Mouse (Mus musculus): ENCODE measurements around the gene C77080.

C77080 gene

DNA sequence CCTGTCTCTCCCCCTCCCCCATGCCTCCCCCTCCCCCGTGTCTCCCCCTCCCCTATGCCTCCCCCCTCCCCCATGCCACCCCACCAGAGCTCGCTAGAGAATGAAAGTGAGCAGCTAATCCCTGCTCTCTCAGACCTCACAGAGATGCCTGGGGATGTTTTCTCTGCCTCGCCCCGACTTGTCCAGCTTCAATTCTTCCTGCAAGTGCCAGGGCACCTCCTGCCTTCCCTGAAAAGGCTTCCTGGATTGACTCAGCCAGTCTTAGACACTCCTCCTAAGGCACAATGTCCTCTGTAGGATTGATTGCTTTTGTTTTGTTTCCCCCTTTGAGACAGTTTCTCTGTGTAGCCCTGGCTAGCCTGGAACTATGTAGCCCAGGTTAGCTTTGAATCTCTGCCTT is at the start of gene C77080:
Gene C77080 (minus strand): TSS at position 209 of the 400 bp plus-strand sequence.
- in situ Hi-C loops (cut with MboI, MseI), result no loop called here

- in situ Hi-C loops (cut with MboI, MseI), result no loop called here
Observed at GRCm38 (mm10) chr4:129307936-129308335, 46.7 kb upstream of the C77080 start.

GRCm38 (mm10) chr4:129304306-129304705 is 43.1 kb upstream of the C77080 start:
- in situ Hi-C loops (cut with MboI, MseI), result no loop called here

- in situ Hi-C loops (cut with MboI, MseI), result no loop called here
Observed at GRCm38 (mm10) chr4:129303816-129304215, 42.6 kb upstream of the C77080 start.

DNA sequence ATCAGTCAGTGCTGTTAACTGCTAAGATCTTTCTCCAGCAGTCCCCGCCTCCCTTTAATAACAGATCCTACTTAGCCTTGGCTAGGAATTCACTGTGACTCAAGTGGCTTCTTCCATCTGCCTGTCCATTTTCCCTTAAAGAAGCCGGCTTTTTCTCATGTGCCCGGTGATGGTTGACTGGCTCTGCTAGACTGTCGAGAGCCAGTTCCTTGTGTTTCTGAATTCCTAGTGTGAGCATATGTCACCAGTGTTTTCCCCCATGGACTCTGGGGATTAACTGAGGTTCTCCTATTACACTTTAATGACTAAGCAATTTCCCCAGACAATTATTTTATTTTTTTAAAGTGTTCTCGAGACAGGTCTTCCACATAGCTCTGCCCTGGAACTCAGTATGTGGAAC is 42.2 kb upstream of the C77080 start:
- in situ Hi-C loops (cut with MboI, MseI), result no loop called here

- in situ Hi-C loops (cut with MboI, MseI), result no loop called here
Observed at GRCm38 (mm10) chr4:129299121-129299520, 37.9 kb upstream of the C77080 start.

GRCm38 (mm10) chr4:129297724-129298123 is 36.5 kb upstream of the C77080 start:
- in situ Hi-C loops (cut with MboI, MseI), result no loop called here

DNA sequence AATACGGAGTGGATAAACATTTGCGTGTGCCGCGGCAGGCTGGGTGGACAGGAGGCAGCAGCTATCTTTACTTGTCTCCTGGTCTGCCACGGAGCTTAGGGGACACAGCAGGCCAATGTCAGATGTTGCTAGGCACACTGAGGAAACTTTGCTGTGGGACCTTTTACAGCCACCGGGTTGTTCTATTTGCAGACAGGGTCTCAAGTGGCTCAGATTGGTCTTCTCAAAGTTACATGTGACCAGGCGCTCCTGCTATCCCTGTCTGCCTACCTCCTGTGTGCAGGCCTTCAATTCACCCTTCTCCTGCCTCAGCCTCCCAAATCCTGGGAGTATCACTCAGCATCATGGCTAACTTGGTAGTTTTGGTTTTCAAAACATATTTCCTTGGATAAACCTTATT is 34.9 kb upstream of the C77080 start:
- in situ Hi-C loops (cut with MboI, MseI), result no loop called here

DNA sequence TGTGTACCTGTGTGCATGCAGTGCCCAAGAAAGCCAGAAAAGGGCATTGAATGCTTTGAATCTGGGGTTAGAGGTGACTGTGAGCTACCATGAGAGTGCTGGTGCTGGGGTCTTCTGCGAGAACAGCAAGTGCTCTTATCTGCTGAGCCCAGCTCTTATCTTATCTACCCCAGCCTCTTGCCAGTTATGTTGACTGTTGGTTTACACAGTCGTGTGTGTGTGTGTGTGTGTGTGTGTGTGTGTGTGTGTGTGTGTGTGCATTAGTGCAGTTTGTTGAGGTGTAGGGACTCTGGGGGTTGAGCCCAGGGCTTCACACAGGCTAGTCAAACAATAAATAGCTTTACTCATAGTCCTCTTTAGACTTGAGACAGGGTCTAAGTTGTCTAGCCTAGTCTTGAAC is 34.0 kb upstream of the C77080 start:
- in situ Hi-C loops (cut with MboI, MseI), result no loop called here

DNA sequence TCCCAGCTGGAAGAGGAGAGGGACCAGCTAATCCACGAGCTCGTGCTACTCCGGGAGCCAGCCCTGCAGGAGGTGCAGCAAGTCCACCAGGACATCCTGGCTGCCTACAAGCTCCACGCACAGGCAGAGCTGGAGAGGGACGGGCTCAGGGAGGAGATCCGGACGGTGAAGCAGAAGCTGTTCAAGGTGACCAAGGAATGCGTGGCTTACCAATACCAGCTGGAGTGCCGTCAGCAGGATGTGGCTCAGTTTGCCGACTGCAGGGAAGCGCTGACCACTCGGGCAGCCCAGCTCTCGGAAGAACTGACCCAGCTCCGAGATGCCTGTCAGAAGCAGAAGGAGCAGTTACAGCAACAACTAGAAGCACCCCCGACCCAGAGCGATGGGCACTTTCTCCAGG is 32.5 kb upstream of the C77080 start:
- in situ Hi-C loops (cut with MboI, MseI), result no loop called here

- in situ Hi-C loops (cut with MboI, MseI), result no loop called here
Observed at GRCm38 (mm10) chr4:129292831-129293230, 31.6 kb upstream of the C77080 start.

DNA sequence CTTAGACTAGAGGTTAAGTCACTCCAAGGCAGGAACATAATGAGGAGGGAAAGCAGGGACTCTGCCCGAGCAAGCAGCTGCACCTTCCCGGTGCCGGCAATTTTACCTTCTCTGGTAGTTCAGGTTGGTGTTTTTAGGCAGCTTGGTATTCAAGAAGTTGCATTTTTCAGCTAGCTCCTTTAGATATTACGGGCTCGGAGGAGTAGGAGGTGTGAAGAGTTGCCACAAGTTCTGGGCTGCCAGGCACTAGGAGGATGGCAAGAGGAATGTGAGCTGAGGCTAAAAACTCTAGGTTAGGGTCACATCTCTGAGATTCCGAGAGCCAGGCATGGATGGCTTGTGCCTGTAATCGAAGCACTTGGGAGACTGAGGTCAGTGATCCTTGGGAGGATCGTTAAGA is 28.5 kb upstream of the C77080 start:
- in situ Hi-C loops (cut with MboI, MseI), result no loop called here

DNA sequence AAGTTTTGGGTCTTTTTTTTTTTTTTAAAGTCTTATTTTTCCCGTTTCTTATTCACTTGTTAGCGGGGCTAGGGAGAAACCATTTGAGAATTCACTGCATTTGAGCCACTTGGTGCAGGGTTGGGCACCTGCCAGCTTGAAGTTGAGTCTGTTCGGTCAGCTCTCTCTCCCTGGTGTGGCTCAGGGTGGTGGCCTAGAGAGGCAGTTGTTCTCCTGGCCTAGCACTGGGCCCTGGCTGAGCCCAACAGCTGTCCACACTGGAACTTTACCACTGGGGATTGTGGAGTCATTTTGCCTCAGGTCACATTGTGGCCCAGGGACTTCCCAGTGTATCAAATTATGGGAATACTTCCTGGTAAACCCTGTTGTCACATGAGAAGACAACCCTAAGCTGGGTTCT is 26.9 kb upstream of the C77080 start:
- in situ Hi-C loops (cut with MboI, MseI), result no loop called here

GRCm38 (mm10) chr4:129287472-129287981 is 26.3 kb upstream of the C77080 start, which contains the start of gene Sync:
Sync (plus strand) TSS chr4:129287617.
- in situ Hi-C loops (cut with MboI, MseI), result no loop called here

DNA sequence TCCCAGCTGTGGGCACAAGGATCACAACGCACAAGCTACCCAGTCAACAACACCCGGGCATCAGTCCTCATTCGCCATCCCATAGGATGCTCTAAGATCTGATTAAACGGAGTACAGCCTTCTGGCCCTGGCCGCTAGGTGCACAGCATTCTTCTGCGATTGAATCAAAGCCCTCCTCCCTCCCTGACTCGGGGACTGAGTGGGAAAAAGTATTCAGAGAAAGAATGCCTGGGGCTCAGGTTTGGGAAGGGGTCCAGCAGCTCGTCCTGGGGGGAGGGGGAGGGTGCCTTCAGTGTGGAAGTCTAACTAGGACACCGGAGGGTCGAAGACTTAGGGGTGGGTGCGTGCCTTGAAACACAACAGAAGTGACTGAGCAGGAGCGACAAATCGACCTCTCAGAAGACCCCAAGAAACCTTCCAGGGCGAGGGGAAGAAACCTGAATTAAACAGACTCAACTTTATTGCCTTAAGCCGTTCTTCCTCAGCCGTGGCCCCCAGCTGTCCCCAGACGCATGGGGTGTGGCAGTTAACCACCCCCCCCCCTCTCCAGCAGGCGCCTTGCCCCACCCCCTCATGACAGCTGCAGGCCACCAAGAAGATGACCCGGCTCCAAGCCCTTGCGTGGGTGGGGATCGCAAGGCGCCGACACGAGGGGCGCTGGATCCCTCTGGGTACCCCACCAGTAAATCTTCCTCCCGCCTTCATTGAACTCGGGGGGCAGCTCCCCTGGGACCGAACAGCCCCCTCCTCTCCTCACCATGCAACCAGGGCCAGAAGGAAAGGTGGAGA is 25.7 kb upstream of the C77080 start:
- in situ Hi-C loops (cut with MboI, MseI), result no loop called here

DNA sequence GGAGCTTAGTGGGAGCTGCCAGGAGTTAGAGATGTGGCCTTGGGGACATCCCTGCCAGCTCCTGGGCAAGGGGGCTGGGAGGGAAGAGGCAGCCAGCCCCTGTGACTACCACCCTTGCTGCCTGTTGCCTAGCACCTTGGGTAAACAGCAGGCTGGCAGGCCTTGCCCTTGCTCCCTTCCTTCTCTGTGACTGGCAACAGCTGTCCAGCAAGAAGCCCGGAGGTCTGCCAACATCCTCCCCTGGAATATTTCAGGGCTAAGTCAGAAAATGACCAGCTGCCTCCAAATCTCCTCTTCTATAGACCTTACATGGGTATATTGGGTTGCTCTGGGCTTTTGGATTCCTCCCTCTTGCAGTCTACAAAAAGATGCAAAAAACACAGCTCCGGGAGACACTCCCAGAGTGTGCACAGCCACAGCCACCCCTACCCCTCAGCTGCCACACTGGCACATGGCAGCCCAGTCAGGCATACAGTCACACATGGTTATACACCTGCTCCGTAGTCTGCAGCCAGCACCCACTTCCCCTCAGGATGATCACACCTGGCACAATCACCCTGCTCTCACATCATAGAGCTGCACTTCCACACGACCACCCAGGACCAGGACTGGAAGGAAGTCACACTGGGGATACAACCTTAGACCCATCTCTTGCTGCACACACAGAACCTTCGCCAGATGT is 24.9 kb upstream of the C77080 start:
- in situ Hi-C loops (cut with MboI, MseI), result no loop called here

DNA sequence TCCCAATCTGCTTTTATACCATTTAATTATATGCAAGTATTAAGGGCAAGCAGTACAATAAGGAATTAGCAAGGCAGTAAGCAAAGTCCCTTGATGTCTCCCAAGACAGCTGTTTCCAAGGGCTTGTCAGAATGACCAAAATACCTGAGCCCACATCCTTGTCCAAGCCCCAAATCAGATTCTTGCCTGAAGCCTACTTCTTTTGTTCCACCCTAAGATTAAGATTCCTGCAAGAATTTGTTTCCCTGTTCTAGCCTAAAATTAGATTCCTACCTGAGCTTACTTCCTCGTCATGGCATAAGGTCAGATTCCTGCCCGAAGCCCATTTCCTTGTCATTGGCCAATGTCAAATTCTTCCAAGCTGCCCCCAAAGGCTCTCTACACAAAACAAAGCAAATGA is 23.5 kb upstream of the C77080 start:
- in situ Hi-C loops (cut with MboI, MseI), result no loop called here

DNA sequence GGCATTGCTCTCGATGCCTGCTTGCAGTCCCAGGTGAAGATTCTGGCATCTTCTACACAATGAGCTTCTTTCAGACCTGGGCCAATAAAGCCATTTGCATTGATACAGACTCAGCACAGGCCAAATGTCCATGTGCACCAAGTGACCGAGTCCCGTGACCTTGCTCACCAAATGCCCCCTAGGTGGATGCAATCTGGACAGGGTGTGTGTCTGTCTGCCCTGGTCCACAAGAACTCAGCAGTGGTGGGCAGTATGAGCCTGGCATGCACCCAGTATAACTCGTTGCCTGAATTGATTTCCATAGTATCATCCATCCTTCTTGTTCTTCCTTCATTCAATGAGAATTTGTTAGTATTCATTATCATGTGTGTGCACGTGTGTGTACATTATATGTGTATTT is 22.0 kb upstream of the C77080 start:
- in situ Hi-C loops (cut with MboI, MseI), result no loop called here

DNA sequence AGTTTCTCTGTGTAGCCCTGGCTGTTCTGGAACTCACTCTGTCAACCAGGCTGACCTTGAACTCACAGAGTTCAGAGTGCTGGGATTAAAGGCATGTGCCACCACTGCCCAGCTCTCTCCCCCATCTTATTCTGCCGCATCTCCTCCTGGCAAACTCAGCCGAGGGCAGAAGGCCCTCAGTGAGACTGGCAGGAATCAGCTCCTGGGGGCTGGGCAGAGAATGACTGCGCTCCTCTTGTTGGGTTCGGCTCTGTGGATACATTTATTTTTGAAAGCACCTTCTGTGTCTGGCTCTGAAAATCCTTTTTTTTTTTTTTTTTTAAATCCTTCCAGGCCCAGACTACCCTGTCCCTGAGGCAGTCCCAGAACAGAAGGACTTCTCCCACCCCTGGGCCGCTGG is 21.6 kb upstream of the C77080 start:
- in situ Hi-C loops (cut with MboI, MseI), result no loop called here

DNA sequence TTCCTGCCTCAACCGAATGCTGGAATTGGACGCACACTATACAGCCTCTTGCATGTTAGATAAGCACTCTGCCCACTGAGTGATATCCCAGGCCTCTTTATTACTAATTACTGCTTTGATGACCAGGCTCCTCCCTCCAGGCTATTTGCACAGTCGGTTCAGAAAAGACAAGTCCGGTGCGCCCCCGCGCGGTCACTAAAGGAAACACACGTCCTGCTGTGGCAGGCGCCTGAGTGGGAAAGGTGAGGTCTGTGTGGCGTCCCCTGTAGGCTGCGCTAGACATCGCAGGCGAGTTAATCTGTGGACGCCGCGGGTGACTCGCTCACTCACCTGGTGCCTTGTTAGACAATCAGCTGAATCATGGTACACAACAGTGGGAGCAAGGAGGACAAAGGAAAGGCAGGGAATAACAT is 15.3 kb upstream of the C77080 start:
- in situ Hi-C loops (cut with MboI, MseI), result loop anchor here (10.0 kb wide), 1 partner anchor 62 kb away; no protein-coding TSS in a partner anchor

- in situ Hi-C loops (cut with MboI, MseI), result loop anchor here (10.0 kb wide), 1 partner anchor 58 kb away; no protein-coding TSS in a partner anchor
Observed at GRCm38 (mm10) chr4:129272756-129273046, 11.5 kb upstream of the C77080 start.

- in situ Hi-C loops (cut with MboI, MseI), result loop anchor here (10.0 kb wide), 1 partner anchor 57 kb away; no protein-coding TSS in a partner anchor
Observed at GRCm38 (mm10) chr4:129271991-129272755, 11.0 kb upstream of the C77080 start.

Measured in T-helper 1 cell (primary cell).